Mouse (Mus musculus) hindbrain, embryonic 10.5 days (tissue): Measurements from ENCODE around the gene Fbln1. TPM values are rescaled to one million over a fixed set of nuclear protein-coding genes. Genes with fewer than 3 reads are reported as not detected.

Source experiments
- DNase-seq: peaks from one replicate; pipeline ENCODE4 v3.0.0-alpha.2; 2017; ENCODE audit warnings: low spot score
- H3K27ac ChIP-seq: fragments of 300-500 bp; sonication (generic); 2 replicates; pipeline ENCODE4 v1.5.1; 2016; ENCODE audit warnings: mild to moderate bottlenecking, moderate library complexity
- H3K27me3 ChIP-seq: fragments of 300-500 bp; sonication (generic); 2 replicates; pipeline ENCODE4 v1.6.1; 2016; ENCODE audit warnings: mild to moderate bottlenecking; ENCODE audit not compliant: poor library complexity, insufficient read depth, severe bottlenecking
- H3K36me3 ChIP-seq: fragments of 300-500 bp; sonication (generic); 2 replicates; pipeline ENCODE4 v1.6.1; 2016; ENCODE audit warnings: mild to moderate bottlenecking, moderate library complexity
- H3K4me1 ChIP-seq: fragments of 300-500 bp; sonication (generic); replicated peaks from 2 replicates; pipeline ENCODE4 v1.6.1; 2016; ENCODE audit warnings: mild to moderate bottlenecking
- H3K4me3 ChIP-seq: fragments of 300-500 bp; sonication (generic); 2 replicates; pipeline ENCODE4 v1.5.1; 2016; ENCODE audit warnings: mild to moderate bottlenecking, moderate library complexity
- H3K9me3 ChIP-seq: fragments of 300-500 bp; sonication (generic); 2 replicates; pipeline ENCODE4 v1.6.1; 2016; ENCODE audit warnings: mild to moderate bottlenecking, moderate library complexity
- WGBS: fragments of 180-500 bp; shearing (Covaris S2); methylation state at CpG from one replicate; pipeline ENCODE4 v1.1.7; 2016; 5-methylcytosine and 5-hydroxymethylcytosine counted together
- polyA plus RNA-seq: library from polyadenylated mRNA; unstranded; fragments of >200 nt; fragmentation: Nextera tagmentation; extraction: Ambion mirVana; gene quantifications from 2 replicates; pipeline ENCODE4 v1.2.1, GENCODE M21; 2016

The Fbln1 gene
- polyA plus RNA-seq, 1 experiment from 2014 or later = 157 TPM

DNA sequence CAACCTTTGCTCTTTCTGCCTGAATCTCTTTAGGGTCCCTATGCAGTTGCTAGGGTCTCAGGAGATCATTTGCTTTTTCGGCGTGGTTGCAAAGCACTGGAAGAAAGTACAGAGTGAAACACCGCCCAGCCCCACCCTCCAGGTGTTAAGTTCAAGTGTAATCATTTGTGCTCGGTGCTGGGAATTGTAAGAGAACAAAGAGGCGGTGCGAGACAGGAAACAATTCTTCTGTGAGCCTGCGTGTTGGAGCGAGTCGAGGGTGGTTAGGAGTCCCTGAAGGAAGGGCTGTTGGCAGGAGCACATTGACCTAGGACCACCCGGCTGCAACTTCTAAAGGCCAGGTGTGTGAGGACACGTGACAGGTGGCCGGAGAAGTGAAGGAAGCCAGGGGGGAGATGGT lies 4.9 kb downstream of the Fbln1 start:
- H3K36me3 ChIP-seq = peaks cover 69% of the 10 kb centered on the region
- no peak for DNase-seq
- peaks cover 48% of the 10 kb centered on the region for H3K9me3 ChIP-seq
- no peak overlapping the region for H3K27ac ChIP-seq
- 91% methylated on average over 12 of the region's 12 CpGs for WGBS
- H3K4me1 ChIP-seq = peaks cover 31% of the 10 kb centered on the region
- no peak overlapping the region for H3K4me3 ChIP-seq
- H3K27me3 ChIP-seq = no peaks in the 10 kb centered on the region

DNA sequence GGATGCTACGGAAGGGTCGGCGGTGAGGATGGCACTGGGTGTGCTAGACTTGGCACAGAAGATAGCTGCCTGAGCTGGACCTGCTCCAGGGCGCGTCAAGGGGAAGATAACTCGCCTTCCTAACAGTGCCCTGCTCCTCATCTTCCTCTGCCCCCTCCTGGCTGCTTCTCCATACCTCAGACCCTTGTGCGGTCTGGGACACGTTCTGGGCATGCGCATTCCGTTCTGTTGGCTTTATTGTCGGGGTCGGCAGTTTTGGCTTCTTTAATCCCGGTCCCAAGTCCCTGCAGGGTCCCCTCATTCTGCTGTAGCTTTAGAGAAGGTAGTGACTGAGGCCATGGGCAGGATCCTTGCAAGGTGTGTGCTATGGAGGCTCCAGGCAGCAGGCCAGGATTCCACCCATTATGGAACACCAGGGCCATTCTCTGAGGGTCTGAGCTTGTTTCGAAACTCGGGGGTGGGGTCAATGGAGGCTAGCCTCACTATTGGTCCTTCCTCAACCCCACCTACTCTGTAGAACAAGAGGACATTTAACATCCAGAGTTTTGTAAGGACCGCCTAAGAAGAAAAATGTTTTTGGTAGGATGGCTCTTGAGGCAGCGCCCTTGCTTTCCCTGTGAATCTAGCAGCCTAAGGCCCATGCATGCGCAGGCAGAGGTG lies 5.5 kb downstream of the Fbln1 start:
- no peak overlapping the region for H3K27ac ChIP-seq
- no peak for DNase-seq
- H3K27me3 ChIP-seq = no peaks in the 10 kb centered on the region
- peaks cover 74% of the 10 kb centered on the region for H3K36me3 ChIP-seq
- peaks cover 54% of the 10 kb centered on the region for H3K9me3 ChIP-seq
- H3K4me1 ChIP-seq = peaks cover 26% of the 10 kb centered on the region
- WGBS = 96% methylated on average over 18 of the region's 18 CpGs
- H3K4me3 ChIP-seq = no peak overlapping the region

DNA sequence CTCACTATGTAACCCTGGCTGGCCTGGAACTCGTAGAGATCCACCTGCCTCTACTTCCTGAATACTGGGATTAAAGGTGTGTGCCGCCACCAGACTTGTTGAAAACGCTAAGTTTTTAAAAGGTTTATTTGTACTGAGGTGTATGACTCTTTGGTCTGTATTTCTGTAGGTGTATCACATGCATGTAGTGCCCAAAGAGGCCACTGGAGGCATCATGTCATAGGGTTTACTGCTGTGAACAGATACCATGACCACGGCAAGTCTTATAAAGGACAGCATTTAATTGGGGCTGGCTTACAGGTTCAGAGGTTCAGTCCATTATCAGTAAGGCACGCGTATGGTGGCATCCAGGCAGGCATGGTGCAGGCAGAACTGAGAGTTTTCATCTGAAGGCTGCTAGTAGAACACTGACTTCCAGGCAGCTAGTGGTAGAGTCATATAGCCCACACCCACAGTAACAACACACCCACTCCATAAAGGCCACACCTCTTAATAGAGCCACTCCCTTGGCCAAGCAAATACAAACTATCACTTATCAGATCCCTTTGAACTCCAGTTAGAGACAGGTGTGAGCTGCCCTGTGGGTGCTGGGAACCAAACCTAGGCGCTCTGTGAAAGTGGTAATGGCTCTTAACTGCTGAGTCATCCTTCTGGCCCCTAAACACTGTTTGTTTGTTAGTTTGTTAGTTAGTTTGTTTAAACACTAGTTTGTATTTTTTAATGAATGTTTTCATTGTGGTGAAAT lies 10.5 kb downstream of the Fbln1 start:
- no peak for DNase-seq
- H3K27me3 ChIP-seq = no peaks in the 10 kb centered on the region
- H3K4me3 ChIP-seq = no peak overlapping the region
- 94% methylated on average over 7 of the region's 7 CpGs for WGBS
- 0 out of 2 replicates have a peak, but pooled peaks cover 4% of the 10 kb centered on the region for H3K4me1 ChIP-seq
- peaks cover 45% of the 10 kb centered on the region for H3K9me3 ChIP-seq
- no peak overlapping the region for H3K27ac ChIP-seq
- H3K36me3 ChIP-seq = peaks cover 97% of the 10 kb centered on the region

DNA sequence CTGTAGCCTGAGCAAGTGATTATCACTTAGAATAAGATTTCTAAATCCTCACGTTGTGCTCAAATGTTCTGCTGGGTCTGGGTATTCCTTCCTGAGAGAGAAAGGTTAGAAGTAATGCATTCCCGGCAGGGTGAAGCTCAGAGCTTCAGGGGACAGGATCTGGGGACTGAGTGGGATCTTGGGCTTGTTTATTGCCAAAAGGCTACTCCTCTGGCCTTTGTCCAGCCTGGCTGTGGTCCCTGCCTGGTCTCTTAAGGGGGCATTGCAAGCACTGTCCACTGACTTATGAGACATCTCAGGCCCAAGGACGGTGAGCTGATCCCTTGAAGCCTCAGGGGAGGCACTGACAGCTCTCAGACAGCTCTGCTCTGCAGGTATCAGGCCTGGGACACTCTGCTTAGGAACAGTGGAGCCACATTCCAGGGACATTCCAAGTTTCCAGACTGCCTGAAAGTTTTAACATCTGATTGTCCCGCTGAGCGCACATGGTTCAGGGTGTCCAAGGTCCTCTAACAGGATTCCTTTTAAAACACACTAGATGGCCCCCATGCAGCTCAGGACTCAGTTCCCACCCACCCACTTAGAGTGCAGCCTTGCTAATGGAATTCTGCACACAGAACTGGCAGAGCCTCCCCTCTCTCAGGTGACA lies 13.0 kb downstream of the Fbln1 start:
- DNase-seq = no peak
- Histone ChIP-seq H3K27me3 (no peaks in the 10 kb centered on the region), H3K4me3 (no peak overlapping the region), H3K9me3 (peaks cover 26% of the 10 kb centered on the region), H3K4me1 (0 out of 2 replicates have a peak, but pooled peaks cover 5% of the 10 kb centered on the region), H3K27ac (no peak overlapping the region), H3K36me3 (peaks cover 97% of the 10 kb centered on the region)
- WGBS = 80% methylated on average over 5 of the region's 5 CpGs

DNA sequence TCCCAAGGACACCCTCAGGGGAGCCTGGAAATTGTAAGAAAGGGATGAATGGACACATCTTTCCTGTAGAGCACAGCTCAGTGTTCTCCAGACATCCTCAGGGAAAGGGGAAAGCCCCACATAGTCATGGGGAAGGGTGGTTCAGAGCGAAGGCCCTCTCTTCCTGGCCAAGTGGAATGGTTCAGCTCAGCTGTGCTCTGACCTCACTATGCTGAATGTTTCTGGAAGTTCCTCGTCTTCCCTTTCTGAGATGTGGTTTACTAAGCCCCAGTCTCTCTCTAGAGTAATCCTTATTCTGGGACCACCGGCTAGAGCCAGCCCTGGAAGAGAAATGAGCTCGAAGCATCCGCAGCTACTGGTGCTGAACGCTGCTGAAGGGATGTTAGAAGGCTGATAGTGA lies 14.6 kb downstream of the Fbln1 start:
- Histone ChIP-seq H3K4me1 (0 out of 2 replicates have a peak, but pooled peaks cover 5% of the 10 kb centered on the region), H3K27me3 (no peaks in the 10 kb centered on the region), H3K4me3 (no peak overlapping the region), H3K36me3 (peaks cover 96% of the 10 kb centered on the region), H3K27ac (no peak overlapping the region), H3K9me3 (peaks cover 12% of the 10 kb centered on the region)
- 93% methylated on average over 6 of the region's 6 CpGs for WGBS
- no peak for DNase-seq

DNA sequence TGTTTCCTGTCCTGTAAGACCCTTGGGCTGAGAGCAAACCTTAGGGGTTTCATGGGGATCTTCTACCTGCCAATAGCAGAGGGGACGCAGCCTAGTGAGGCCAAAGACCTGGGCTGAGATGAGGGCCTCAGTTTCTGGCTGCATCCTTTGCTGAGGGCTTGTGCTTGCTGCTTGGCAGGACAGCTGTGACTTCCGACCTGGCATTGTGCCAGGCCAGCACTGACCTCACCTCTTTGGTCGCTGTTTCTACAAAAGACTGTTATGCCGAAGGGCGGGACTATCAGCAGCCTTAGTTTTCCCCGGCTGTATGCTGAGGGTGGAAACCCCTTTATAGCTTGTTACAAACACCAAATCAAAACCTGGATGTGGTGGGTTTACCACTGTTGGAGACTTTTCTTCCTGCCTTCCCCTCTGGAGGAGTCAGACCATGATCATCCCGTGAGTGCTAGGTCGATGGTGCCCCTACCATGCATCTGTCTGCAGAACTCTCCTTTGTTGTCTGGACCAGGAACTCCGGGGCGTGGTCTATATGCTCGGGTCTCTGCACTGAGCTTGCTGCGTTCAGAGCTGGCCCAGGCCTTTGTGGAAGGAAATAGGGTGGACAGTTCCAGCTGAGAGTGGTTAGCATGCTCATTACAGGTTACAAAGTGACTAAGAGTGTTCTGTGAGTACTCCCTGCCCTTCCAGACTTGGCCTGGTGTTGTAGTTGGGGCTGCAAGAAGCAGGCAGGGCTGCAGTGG lies 15.5 kb downstream of the Fbln1 start:
- Histone ChIP-seq H3K36me3 (peaks cover 96% of the 10 kb centered on the region), H3K27me3 (no peaks in the 10 kb centered on the region), H3K27ac (peak overlapping the region; percentile 13; the same call in 1 of the 2 replicates), H3K9me3 (peaks cover 3% of the 10 kb centered on the region; the same call in 1 of the 2 replicates), H3K4me3 (no peak overlapping the region), H3K4me1 (0 out of 2 replicates have a peak, but pooled peaks cover 5% of the 10 kb centered on the region)
- WGBS = 85% methylated on average over 12 of the region's 12 CpGs
- DNase-seq = no peak

DNA sequence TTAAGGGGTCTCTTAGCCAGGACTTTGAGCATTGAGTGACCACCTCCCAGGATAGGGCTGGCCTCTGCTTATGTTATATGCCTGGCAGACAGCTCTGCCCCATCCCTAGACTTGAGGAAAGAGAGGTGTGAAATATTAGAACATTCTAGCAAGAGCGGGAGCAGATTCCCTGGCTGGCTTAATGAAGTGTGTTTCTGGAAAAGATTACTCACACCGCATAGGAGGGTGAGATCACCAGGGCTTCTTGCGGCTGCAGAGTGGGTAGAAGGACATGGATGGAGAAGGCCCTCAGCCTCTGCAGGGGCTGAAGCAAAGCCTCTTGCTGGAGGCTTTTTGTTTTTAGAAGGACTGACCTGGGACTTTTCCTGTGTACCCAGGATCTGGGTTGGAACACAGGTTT lies 19.9 kb downstream of the Fbln1 start:
- H3K27me3 ChIP-seq = no peaks in the 10 kb centered on the region
- 95% methylated on average over 3 of the region's 3 CpGs for whole genome bisulfite sequencing
- H3K36me3 ChIP-seq = peaks cover 99% of the 10 kb centered on the region
- H3K4me1 ChIP-seq = 0 out of 2 replicates have a peak, but pooled peaks cover 5% of the 10 kb centered on the region
- no peaks in the 10 kb centered on the region for H3K9me3 ChIP-seq
- no peak for DNase-seq
- H3K27ac ChIP-seq = no peak overlapping the region
- no peak overlapping the region for H3K4me3 ChIP-seq

DNA sequence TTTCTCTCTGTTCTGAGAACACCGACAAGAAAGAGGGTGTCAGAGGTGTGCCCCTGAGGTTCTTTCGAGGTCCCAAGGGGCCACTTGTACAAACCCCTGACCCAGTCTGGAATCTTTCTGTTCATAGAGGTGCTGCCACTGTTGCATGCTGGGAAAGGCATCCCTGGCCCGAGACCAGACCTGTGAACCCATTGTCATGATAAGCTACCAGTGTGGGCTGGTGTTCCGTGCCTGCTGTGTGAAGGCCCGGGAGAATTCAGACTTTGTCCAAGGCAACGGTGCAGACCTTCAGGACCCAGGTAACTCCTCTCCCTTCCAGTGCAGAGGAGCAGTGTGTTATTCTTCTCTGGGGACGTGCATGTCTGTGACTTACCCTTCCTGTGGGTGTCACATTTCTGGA lies 21.1 kb downstream of the Fbln1 start:
- Histone ChIP-seq H3K9me3 (no peaks in the 10 kb centered on the region), H3K27ac (no peak overlapping the region), H3K4me1 (no peaks in the 10 kb centered on the region), H3K36me3 (peaks cover 99% of the 10 kb centered on the region), H3K4me3 (no peak overlapping the region), H3K27me3 (no peaks in the 10 kb centered on the region)
- no peak for DNase-seq
- 86% methylated on average over 7 of the region's 7 CpGs for WGBS

DNA sequence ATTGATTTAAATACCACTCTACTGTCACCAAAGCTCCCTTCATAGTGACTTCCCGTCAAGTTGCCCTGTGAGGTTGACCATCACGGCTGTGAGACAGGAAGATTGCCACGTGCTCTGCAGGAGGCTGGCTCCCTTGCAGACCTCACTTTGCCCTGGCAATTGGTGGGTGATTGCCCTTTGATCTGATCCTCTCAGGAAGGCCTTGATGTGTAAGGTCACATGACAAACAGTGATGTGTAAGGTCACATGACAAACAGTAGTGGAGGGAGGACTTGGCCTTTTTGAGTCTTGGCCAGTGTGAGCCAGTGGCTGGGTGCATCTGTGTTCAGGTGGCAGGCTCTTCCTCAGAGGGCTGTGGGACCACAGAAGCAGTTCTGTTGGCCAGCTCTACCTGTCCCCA lies 22.8 kb downstream of the Fbln1 start:
- Histone ChIP-seq H3K27me3 (no peaks in the 10 kb centered on the region), H3K36me3 (peaks cover 99% of the 10 kb centered on the region)
- DNase-seq = no peak

DNA sequence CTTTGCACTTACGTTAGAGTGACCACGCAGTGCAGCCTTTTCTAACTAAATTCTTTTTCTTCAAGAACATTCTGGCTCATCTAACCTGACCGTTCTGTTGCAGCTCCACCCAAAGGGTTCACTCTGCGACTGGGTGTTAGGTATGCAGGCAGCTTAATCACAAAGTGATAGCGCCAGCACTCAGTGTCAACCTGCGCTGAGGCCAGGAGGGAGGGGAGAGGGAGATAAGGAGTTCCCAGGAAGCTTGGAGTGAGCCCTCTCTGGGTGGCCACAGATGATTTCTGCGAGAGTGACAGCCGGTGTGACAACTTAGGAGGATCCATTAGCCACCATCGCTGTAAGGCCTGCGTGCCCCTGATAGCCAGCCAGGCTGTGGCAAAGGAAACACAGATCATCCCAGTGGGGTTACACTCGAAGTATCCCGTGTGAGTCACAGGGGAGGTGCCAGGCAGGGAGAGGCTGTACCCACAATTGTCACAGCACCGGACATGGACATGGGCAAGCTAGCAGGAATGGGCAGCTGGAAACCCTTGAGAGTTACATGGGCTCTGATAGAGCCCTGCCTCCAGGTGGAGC lies 24.3 kb downstream of the Fbln1 start:
- H3K4me3 ChIP-seq = no peak overlapping the region
- no peak for DNase-seq
- H3K27me3 ChIP-seq = no peaks in the 10 kb centered on the region
- no peaks in the 10 kb centered on the region for H3K4me1 ChIP-seq
- H3K27ac ChIP-seq = no peak overlapping the region
- no peaks in the 10 kb centered on the region for H3K9me3 ChIP-seq
- WGBS = 93% methylated on average over 13 of the region's 13 CpGs
- H3K36me3 ChIP-seq = peaks cover 97% of the 10 kb centered on the region

More for the DNA sequence above, 22.8 kb downstream of the Fbln1 start:
- H3K4me3 ChIP-seq = no peak overlapping the region
- H3K4me1 ChIP-seq = no peaks in the 10 kb centered on the region
- 75% methylated on average over 3 of the region's 3 CpGs for WGBS
- H3K9me3 ChIP-seq = no peaks in the 10 kb centered on the region
- H3K27ac ChIP-seq = no peak overlapping the region

DNA sequence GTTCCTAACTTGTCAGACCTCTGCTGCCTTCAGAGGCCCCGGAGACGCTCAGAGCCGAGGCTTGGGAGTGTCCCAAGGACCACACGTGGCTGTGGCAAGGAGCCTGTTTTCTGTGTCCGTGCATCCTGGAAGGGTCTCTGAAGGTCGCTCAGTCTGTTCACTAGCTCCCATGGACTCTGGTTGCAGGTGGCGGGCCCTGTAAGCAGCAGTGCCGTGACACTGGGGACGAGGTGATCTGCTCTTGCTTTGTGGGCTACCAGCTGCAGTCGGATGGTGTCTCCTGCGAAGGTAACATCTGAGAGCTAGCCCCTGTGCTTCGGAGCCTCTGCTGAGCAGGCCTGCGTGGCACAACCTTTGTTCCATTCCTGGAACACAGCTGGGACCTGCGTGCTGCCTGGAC lies 24.9 kb downstream of the Fbln1 start:
- no peaks in the 10 kb centered on the region for H3K27me3 ChIP-seq
- 92% methylated on average over 14 of the region's 14 CpGs for WGBS
- no peaks in the 10 kb centered on the region for H3K9me3 ChIP-seq
- no peak overlapping the region for H3K4me3 ChIP-seq
- H3K36me3 ChIP-seq = peaks cover 98% of the 10 kb centered on the region
- DNase-seq = no peak
- H3K27ac ChIP-seq = no peak overlapping the region
- H3K4me1 ChIP-seq = no peaks in the 10 kb centered on the region
